Mouse (Mus musculus) stomach, postnatal 0 days (tissue): ENCODE results near the gene Vav3.

ENCODE experiments used
- CTCF ChIP-seq: IDR thresholded peaks from 2 replicates; pipeline ENCODE4 v1.5.1; 2016; ENCODE audit warnings: antibody characterized with exemption, low read depth, mild to moderate bottlenecking, moderate library complexity
- EP300 ChIP-seq: optimal IDR thresholded peaks from 2 replicates; pipeline ENCODE3; 2016; ENCODE audit warnings: antibody characterized with exemption

DNA sequence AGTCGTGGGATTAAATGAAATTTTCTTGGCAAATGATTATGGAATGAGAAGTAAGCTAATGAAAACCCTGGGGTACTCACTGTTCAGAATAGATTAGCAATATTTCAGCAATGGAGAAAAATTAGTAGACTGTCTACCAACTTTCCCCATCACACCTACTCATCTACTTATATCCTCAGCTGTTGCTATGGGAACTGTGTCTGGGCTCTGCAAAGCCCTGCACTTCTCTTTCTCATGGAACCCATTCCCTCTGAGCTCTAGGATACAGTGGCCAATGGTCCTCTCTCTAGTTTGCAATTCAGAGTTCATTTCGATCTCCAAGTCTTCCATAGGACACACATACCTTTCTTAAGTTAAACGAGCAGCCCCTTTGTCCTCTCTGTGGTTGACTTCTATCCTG is 352.2 kb downstream of the Vav3 start:
- TF ChIP-seq CTCF = no peak
- TF ChIP-seq EP300 = no peak
